Mouse (Mus musculus) neutrophil, adult 59 days (primary cell): Measurements from ENCODE around the gene Papolg. TPM values are rescaled to one million over a fixed set of nuclear protein-coding genes. Genes with fewer than 3 reads are reported as not detected.

Source experiments
- total RNA-seq, 2 experiments: library from RNA; stranded (reverse); gene quantifications; 1 replicate in 1 of 2; 2 replicates in 1 of 2; pipeline ENCODE4 v1.2.4; 2023

Gene Papolg
- 10 to 100 TPM; 13.0 to 14.4 TPM for total RNA-seq

GRCm38 (mm10) chr11:23895060-23895426 lies at the start of gene Papolg:
TSS of gene Papolg (minus strand) at chr11:23895253.

Other genes with a start within 250 kb of the Papolg start
- gene Pus10, start 229.6 kb downstream of the Papolg start, total RNA-seq, result 10 to 100 TPM; 15.1 to 16.8 TPM
- gene Pex13, start 229.3 kb downstream of the Papolg start, total RNA-seq, result 10 to 100 TPM; 12.4 to 14.8 TPM
- gene Rel, start 124.3 kb downstream of the Papolg start, total RNA-seq, result 10 to 100 TPM; 45.0 to 53.9 TPM
- not detected for gene A830031A19Rik, start 179.8 kb upstream of the Papolg start, total RNA-seq
- gene Bcl11a, start 182.8 kb upstream of the Papolg start, total RNA-seq, result 10 to 100 TPM; 15.6 to 17.0 TPM